11 mouse cellular contexts compared by ENCODE assay signal in genomic region chr19:21990970-21991369, GRCm38 (mm10).
DNase-seq lines count a peak whose midpoint lies in the region; ATAC-seq and TF ChIP-seq lines count a peak whose summit lies in the region.
"Had no signal": no experiment of that assay in that cellular context is flagged by ENCODE, and none has a peak within 500 bp of the region (broad histone marks: within the 10 kb centered on the region; RNA-seq: fewer than 3 reads in every experiment).

No protein-coding gene starts in this region.

- no peaks in the 10 kb centered on the region for H3K9me3 ChIP-seq in heart, embryonic 11.5 days (replicated peaks; ENCODE audit: control insufficient read depth, low read length)
- no peaks in the 10 kb centered on the region for H3K9me3 ChIP-seq in stomach, postnatal 0 days (ENCODE audit: control insufficient read depth, low read length)
- no peaks in the 10 kb centered on the region for H3K9me3 ChIP-seq in midbrain, embryonic 10.5 days (replicated peaks)
- H3K9me3 ChIP-seq: kidney, embryonic 15.5 days had no signal

- no peak overlapping the region for H3K4me2 ChIP-seq in heart, embryonic 11.5 days
- H3K4me2 ChIP-seq in stomach, postnatal 0 days (replicated peaks; ENCODE audit: low read depth) = no peak overlapping the region
- H3K4me2 ChIP-seq: kidney, embryonic 15.5 days had no signal

- DNase-seq in heart, adult 11 months = peak; percentile 86
- DNase-seq in urinary bladder, postnatal 14 days (ENCODE audit: low spot score) = peak; percentile 39
- no peak for DNase-seq in urinary bladder, postnatal 10 days (ENCODE audit: low spot score)
- DNase-seq in heart, adult 9 months (ENCODE audit: low spot score in 2 of 2) = peak; percentile 35 to 46
- no peak for DNase-seq in stomach, postnatal 0 days (ENCODE audit: low spot score)
- no peak for DNase-seq in midbrain, embryonic 10.5 days (ENCODE audit: low spot score)
- DNase-seq in thymus, postnatal 4 days = no peak
- DNase-seq: cerebellum, adult 18-20 months; liver, postnatal 0 days had no signal

- no peak for TF ChIP-seq CTCF in stomach, postnatal 0 days (IDR thresholded peaks at IDR 0.05; ENCODE audit: low read depth)

- no peaks in the 10 kb centered on the region for H3K27me3 ChIP-seq in heart, embryonic 11.5 days (ENCODE audit: control insufficient read depth, insufficient read depth, low read length)
- H3K27me3 ChIP-seq in stomach, postnatal 0 days (ENCODE audit: control insufficient read depth, insufficient read depth, low read length) = no peaks in the 10 kb centered on the region
- no peaks in the 10 kb centered on the region for H3K27me3 ChIP-seq in midbrain, embryonic 10.5 days (ENCODE audit: low read depth, poor library complexity, severe bottlenecking)
- H3K27me3 ChIP-seq: kidney, embryonic 15.5 days had no signal

- H3K27ac ChIP-seq in heart, embryonic 11.5 days (ENCODE audit: low read depth, low read length) = no peak overlapping the region
- H3K27ac ChIP-seq in stomach, postnatal 0 days (replicated peaks) = no peak overlapping the region
- no peak overlapping the region for H3K27ac ChIP-seq in midbrain, embryonic 10.5 days (replicated peaks)
- H3K27ac ChIP-seq: kidney, embryonic 15.5 days had no signal

- no peak for ATAC-seq in heart, embryonic 11.5 days (replicated peaks; ENCODE audit: insufficient number of reproducible peaks, low FRiP score, low TSS enrichment)
- peak; percentile 42; the same call in 1 of the 2 replicates for ATAC-seq in stomach, postnatal 0 days (ENCODE audit: low FRiP score, low TSS enrichment)
- ATAC-seq: liver, postnatal 0 days had no signal

- no peaks in the 10 kb centered on the region for H3K36me3 ChIP-seq in heart, embryonic 11.5 days (ENCODE audit: control insufficient read depth, insufficient read depth, low read length)
- no peaks in the 10 kb centered on the region for H3K36me3 ChIP-seq in stomach, postnatal 0 days (ENCODE audit: control insufficient read depth, insufficient read depth, low read length)
- no peaks in the 10 kb centered on the region for H3K36me3 ChIP-seq in midbrain, embryonic 10.5 days
- H3K36me3 ChIP-seq: kidney, embryonic 15.5 days had no signal

- H3K9ac ChIP-seq in heart, embryonic 11.5 days (ENCODE audit: low read depth, low read length) = no peak overlapping the region
- H3K9ac ChIP-seq in stomach, postnatal 0 days (ENCODE audit: low read length) = no peak overlapping the region
- H3K9ac ChIP-seq: kidney, embryonic 15.5 days; liver, postnatal 0 days had no signal

- no peak for TF ChIP-seq EP300 in stomach, postnatal 0 days (optimal IDR thresholded peaks at IDR 0.05)

- no peaks in the 10 kb centered on the region for H3K4me1 ChIP-seq in heart, embryonic 11.5 days (ENCODE audit: control insufficient read depth, insufficient read depth, low read length)
- H3K4me1 ChIP-seq in stomach, postnatal 0 days (replicated peaks; ENCODE audit: control insufficient read depth, insufficient read depth) = no peaks in the 10 kb centered on the region
- no peaks in the 10 kb centered on the region for H3K4me1 ChIP-seq in midbrain, embryonic 10.5 days
- H3K4me1 ChIP-seq: kidney, embryonic 15.5 days had no signal

- H3K4me3 ChIP-seq in heart, embryonic 11.5 days (ENCODE audit: low read depth, low read length) = no peak overlapping the region
- H3K4me3 ChIP-seq in stomach, postnatal 0 days (ENCODE audit: low read depth, low read length) = no peak overlapping the region
- no peak overlapping the region for H3K4me3 ChIP-seq in midbrain, embryonic 10.5 days
- H3K4me3 ChIP-seq: kidney, embryonic 15.5 days had no signal

- WGBS in heart, embryonic 11.5 days (ENCODE audit: insufficient replicate concordance) = 82% methylated on average over 4 of the region's 4 CpGs
- 50% methylated on average over 4 of the region's 4 CpGs for WGBS in stomach, postnatal 0 days
- 86% methylated on average over 4 of the region's 4 CpGs for WGBS in midbrain, embryonic 10.5 days

Comparison
In these comparisons a context has a peak if more than half of its experiments do, and no peak if none do; other contexts are left out.
1. DNase-seq: peak in heart, adult 11 months (single experiment), urinary bladder, postnatal 14 days (single experiment) and heart, adult 9 months (2 of 2); none in urinary bladder, postnatal 10 days (single experiment), stomach, postnatal 0 days (single experiment), midbrain, embryonic 10.5 days (single experiment) and thymus, postnatal 4 days (single experiment).